Mouse (Mus musculus) c-Kit-positive CD71-positive TER-119-positive erythroid progenitor cells, embryonic 14.5 days (primary cell): Measurements from ENCODE around the gene Klra1.
"Not testable (repeated sequence)": the region's sequence is repeated elsewhere in the genome, so short reads cannot be mapped to it uniquely, and the experiment has no call there.

Source experiments
- DNase-seq: peaks from one replicate; pipeline ENCODE4 v3.0.0-alpha.2; 2013; ENCODE audit warnings: low spot score

The Klra1 gene

DNA sequence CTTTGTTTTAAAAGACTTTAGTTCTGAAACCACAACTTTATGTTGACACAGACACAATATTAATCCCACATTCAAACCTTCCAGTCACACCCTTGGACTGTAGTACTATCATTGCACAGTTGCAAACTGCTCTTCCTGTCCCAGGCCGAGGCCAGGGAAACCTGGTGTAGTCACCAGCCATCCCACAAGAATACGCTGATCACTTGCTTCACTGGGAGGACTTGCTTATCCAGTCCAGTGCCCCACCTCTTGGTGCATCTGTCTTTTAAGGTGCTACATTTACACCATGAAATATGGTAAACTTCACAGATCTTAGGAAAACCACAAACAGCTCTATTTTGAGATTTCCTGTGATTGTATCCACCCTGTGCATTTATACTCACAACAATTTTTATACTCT, at the start of gene Klra1:
Klra1 (minus strand) TSS at position 125 of the 400 bp plus-strand sequence.
- no peak for DNase-seq

- DNase-seq: no peak
These were observed 42.8 kb upstream of the Klra1 start for GRCm38 (mm10) chr6:130429511-130429910.

DNA sequence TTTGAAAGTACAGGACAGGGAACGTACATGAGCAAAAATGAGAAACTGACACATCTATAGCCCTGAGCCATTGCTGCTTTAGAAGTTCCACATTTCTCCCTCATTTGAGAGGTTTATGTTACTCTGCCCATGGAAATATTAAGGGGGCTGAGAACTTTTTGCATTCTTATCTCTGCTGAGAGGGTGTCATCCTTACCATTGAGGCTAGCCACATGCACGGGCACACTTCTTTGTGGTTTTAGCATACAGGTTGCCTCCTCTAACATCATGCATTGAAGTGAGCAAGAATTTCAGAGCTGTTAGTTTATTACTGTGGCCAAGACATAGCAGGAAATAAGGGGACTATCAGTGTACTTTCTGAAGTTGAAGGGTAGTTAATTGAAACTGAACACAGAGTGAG, 32.5 kb upstream of the Klra1 start:
- no peak for DNase-seq

DNA sequence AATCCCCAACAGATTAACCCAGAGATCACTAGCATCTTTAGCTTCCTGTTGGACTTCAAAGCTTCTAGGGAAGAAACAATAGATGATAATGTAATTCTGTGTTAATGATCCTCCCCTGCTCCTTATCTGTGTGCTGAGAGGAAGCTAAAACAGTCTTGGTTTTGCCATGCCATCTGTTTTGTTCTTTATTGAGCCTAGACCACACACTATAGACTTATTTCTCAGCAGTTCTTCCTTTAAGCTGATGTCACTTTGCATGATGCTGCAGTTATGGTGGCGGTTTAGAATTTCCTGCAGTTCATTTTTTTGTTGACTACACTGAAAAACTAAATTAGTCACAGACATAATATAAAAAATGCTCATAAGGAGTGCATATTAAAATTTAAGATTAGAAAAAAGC, 18.2 kb upstream of the Klra1 start:
- DNase-seq: no peak

DNA sequence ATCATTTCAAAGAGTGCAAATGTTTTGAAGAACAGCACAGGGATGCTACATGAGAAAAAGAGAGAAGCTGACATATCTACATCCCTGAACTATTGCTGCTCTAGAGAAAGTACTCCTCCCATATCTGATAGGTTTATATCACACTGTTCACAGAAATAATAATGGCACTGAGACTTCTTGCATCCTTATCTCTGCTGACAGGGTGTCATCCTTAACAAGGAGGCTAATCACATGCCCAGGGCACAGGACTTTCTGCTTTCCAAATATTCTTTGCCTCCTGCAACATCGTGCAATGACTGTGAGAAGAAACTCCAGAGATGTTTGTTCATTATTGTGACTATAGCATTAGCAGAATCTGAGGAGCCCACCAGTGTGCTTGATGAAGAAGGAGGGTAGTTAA, 871 bp downstream of the Klra1 start:
- no peak for DNase-seq

DNA sequence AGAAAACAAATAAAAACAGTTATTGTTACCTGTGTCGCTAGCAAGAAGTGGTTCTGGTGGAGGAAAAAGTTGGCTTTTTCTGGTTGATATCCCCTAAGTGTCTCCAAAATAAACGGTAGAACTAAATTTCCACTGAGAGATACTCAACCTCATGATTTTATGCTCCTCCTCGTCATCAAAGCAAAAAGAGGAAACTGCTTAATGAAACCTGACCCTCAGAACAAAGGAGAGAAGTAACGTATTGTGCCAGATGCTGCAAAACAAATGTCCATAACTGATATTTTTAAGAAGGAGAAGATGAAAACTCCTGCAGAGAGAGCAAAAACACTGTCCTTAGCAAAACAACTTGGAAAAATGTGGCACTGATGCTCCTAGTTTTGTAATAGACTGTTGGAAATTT, 4.3 kb downstream of the Klra1 start:
- DNase-seq: no peak

DNA sequence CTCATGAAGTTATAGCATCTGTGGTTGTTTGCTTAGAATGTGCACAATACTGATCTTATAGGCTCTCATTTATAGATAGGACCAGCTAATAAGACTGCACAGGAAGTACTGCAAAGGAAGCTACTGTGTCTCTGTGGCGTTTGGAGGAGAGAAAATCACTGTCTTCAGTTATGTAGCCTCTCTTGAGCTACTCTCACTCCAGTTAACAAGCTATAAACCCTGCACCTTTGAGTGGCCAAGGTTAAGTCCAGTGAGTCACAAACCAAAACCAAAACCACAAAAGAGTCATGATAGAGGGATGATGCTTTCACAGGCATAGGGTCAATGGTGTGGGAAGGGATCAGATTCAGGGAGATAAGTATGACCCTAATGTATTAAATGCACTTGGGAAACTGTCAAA, 41.3 kb downstream of the Klra1 start:
- not testable (repeated sequence) for DNase-seq

DNA sequence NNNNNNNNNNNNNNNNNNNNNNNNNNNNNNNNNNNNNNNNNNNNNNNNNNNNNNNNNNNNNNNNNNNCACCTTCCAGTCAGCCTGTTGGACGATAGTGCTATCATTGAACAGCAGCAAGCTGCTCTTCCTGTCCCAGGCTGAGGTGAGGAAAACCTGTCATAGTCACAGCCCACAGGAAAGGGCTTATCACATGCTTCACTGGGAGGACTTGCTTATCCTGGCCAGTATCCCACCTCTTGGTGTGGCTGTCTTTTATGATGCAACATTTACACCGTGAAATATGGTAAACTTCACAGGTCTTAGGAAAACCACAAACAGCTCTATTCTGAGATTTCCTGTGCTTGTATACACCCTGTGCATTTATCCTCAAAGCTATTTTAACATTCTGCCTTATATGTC, 44.7 kb downstream of the Klra1 start:
- DNase-seq: not testable (repeated sequence)

DNA sequence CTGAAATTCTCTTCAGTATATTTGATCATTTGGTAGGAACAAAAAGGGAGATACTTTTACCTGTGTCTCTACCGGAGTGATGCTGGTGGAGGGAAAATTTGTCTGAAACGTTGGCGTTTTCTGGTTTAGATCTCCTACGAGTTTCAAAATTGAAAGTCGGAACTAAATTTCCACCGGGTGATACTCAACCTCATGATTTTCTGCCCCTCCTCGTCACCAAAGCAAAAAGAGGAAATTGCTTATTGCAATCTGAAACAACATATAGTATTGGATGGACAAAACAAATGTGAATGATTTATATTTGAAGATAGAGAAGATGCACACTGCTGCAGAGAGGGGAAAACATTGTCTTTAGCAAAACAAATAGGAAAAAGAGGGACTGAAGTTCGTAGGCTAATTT, 49.3 kb downstream of the Klra1 start, which contains the start of gene Klra3:
Klra3 (minus strand) TSS at position 164 of the 400 bp plus-strand sequence.
- no peak for DNase-seq
